Mouse (Mus musculus): ENCODE results near the gene Fryl. TPM values are rescaled to one million over a fixed set of nuclear protein-coding genes. Genes with fewer than 3 reads are reported as not detected.
"Not testable (repeated sequence)": the region's sequence is repeated elsewhere in the genome, so short reads cannot be mapped to it uniquely, and the experiment has no call there.

The Fryl gene
- polyA plus RNA-seq, 1 experiment, result 157 TPM

DNA sequence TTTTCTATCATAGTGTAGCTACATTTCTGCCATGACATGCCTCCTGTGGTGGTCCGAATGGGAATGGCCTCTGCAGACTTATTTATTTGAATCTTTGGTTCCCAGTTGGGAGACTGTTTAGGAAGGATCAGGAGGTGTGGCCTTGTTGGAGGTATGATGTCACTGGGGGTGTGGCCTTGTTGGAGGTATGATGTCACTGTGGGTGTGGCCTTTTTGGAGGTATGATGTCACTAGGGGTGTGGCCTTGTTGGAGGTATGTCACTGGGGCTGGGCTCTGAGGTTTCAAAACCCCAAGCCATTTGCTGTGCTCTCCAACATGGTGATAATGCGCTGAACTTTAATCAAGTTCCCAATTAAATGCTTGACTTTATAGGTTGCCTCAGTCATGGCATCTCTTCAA is 212.4 kb downstream of the Fryl start:
- Histone ChIP-seq H3K4me1 (ENCODE audit: control insufficient read depth, insufficient read depth, low read length) (no peaks in the 10 kb centered on the region), H3K4me3 (replicated peaks; ENCODE audit: control insufficient read depth, low read depth, low read length) (no peak overlapping the region), H3K27ac (ENCODE audit: control insufficient read depth, insufficient read depth, low read depth, low read length, poor library complexity) (no peak overlapping the region)
- WGBS, result 95% methylated on average over 2 of the region's 2 CpGs
- TF ChIP-seq POLR2A (IDR thresholded peaks at IDR 0.05; ENCODE audit: borderline replicate concordance, control insufficient read depth, low read depth, low read length) (no peak), CTCF (IDR thresholded peaks at IDR 0.05; ENCODE audit: control insufficient read depth, insufficient read depth, low read length) (no peak)

DNA sequence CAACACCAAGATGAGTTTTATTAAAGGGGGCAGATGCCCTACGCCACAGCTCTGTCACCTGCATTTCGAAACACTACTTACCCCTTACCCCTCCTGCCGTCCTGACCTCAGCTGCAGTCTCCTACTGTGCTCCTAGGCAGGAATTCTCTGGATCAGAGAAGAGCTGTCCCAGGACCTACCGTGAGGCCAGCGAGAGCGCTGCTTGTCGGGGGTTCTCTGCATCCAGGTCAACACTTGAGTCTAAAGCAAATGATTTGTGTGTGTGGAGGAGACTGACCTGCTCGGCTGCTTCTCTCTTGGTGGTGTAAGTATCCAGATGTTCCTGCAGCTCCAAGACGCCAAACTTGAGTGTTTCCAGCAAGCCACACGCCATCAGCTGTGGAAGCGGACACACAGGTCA is 223.9 kb downstream of the Fryl start:
- TF ChIP-seq POLR2A (IDR thresholded peaks at IDR 0.05; ENCODE audit: borderline replicate concordance, control insufficient read depth, low read depth, low read length) (no peak), CTCF (IDR thresholded peaks at IDR 0.05; ENCODE audit: control insufficient read depth, insufficient read depth, low read length) (no peak)
- Histone ChIP-seq H3K4me3 (replicated peaks; ENCODE audit: control insufficient read depth, low read depth, low read length) (no peak overlapping the region), H3K4me1 (ENCODE audit: control insufficient read depth, insufficient read depth, low read length) (no peaks in the 10 kb centered on the region), H3K27ac (ENCODE audit: control insufficient read depth, insufficient read depth, low read depth, low read length, poor library complexity) (no peak overlapping the region)
- 95% methylated on average over 11 of the region's 11 CpGs for WGBS

DNA sequence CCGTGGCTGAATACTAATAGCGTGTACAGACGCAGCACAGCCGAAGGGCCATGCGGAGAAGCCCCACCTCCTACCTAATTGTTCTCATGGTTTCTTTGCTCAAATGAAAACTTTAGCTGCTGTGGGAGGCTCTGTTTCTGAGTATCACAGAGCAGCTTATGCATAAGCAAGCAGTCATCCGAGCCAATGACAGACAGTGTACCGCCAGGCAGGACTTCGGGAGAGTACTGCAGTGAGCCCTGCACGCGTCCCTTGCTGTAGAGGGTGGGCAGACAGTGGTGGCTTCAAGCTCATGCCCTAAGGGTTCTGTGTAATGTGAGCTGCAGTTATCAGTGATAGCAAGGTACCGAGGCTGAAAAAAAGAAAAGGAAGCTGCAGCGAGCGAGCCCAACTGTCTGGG is 227.8 kb downstream of the Fryl start:
- no peak overlapping the region for H3K4me3 ChIP-seq (replicated peaks; ENCODE audit: control insufficient read depth, low read depth, low read length)
- no peak overlapping the region for H3K27ac ChIP-seq (ENCODE audit: control insufficient read depth, insufficient read depth, low read depth, low read length, poor library complexity)
- 86% methylated on average over 13 of the region's 13 CpGs for WGBS
- no peaks in the 10 kb centered on the region for H3K4me1 ChIP-seq (ENCODE audit: control insufficient read depth, insufficient read depth, low read length)
- TF ChIP-seq POLR2A (IDR thresholded peaks at IDR 0.05; ENCODE audit: borderline replicate concordance, control insufficient read depth, low read depth, low read length) (no peak), CTCF (IDR thresholded peaks at IDR 0.05; ENCODE audit: control insufficient read depth, insufficient read depth, low read length) (no peak)

DNA sequence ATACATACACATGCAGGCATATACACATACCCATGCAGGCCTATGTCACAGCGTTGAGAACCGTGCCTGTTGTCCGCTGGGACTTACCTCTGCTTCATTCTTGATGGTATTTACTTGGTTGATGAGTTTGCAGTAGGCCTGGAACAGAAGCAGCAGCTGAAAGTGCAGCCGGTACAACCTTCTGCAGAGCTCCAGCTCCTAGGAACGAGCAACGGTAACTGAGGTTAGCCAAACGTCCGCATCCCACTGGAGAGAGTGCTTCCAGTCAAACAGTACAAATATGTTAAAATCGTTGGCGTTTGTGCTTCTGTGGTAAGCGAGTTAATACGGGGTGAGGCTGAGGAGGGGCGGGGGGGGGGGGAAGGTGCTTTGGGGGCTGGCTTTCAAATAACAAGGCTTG is 232.6 kb downstream of the Fryl start:
- WGBS, result 94% methylated on average over 13 of the region's 13 CpGs
- Histone ChIP-seq H3K27ac (ENCODE audit: control insufficient read depth, insufficient read depth, low read depth, low read length, poor library complexity) (no peak overlapping the region), H3K4me3 (replicated peaks; ENCODE audit: control insufficient read depth, low read depth, low read length) (no peak overlapping the region), H3K4me1 (ENCODE audit: control insufficient read depth, insufficient read depth, low read length) (no peaks in the 10 kb centered on the region)
- TF ChIP-seq CTCF (IDR thresholded peaks at IDR 0.05; ENCODE audit: control insufficient read depth, insufficient read depth, low read length) (no peak), POLR2A (IDR thresholded peaks at IDR 0.05; ENCODE audit: borderline replicate concordance, control insufficient read depth, low read depth, low read length) (no peak)

DNA sequence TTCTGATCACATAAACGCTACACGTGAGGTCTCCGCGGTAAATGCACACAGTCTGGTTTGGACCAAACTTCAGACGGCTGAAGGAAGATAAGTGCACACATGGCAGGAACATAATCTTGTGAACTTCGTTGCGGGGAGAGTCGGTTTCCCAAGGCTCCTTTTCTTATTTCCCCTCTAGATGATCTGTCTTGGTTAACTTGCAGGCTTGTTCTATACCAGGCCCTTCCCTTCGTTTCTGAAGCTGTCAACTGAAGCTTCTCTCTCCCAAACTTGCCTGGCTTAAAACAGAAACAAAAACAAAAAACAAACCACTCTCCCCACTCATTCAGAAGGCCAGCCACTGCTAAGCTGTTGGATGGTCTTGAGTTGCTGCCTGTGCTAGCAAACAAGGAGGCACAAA is 241.7 kb downstream of the Fryl start:
- no peak overlapping the region for H3K4me3 ChIP-seq (replicated peaks; ENCODE audit: control insufficient read depth, low read depth, low read length)
- no peak overlapping the region for H3K27ac ChIP-seq (ENCODE audit: control insufficient read depth, insufficient read depth, low read depth, low read length, poor library complexity)
- 53% methylated on average over 9 of the region's 9 CpGs for WGBS
- no peak for TF ChIP-seq CTCF (IDR thresholded peaks at IDR 0.05; ENCODE audit: control insufficient read depth, insufficient read depth, low read length)
- no peak for TF ChIP-seq POLR2A (IDR thresholded peaks at IDR 0.05; ENCODE audit: borderline replicate concordance, control insufficient read depth, low read depth, low read length)
- no peaks in the 10 kb centered on the region for H3K4me1 ChIP-seq (ENCODE audit: control insufficient read depth, insufficient read depth, low read length)

DNA sequence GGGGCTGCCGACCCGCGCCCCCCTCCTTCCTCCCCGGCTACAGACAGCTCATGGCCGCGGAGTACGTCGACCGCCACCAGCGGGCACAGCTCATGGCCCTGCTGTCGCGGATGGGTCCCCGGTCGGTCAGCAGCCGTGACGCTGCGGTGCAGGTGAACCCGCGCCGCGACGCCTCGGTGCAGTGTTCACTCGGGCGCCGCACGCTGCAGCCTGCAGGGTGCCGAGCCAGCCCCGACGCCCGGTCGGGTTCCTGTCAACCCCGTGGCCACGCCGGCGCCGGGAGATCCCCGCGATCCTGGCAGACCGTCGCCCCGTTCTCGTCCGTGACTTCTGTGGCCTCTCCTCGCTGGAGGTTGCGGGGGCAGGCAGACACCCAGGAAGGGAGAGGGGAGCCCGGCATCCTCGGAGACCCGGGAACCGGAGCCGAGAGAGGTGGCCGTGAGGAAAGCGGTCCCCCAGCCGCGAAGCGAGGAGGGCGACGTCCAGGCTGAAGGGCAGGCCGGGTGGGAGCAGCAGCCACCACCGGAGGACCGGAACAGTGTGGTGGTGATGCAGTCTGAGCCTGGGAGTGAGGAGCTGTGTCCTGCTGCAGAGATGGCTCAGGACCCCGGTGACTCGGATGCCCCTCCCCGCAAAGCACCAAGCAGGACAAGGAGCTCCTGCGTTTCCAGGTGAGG is 242.7 kb downstream of the Fryl start:
- H3K4me3 ChIP-seq (replicated peaks; ENCODE audit: control insufficient read depth, low read depth, low read length); H3K4me1 ChIP-seq (ENCODE audit: control insufficient read depth, insufficient read depth, low read length): not testable (repeated sequence)
- peak overlapping the region; percentile 21; the same call in 1 of the 2 replicates for H3K27ac ChIP-seq (ENCODE audit: control insufficient read depth, insufficient read depth, low read depth, low read length, poor library complexity)
- 4% methylated on average over 56 of the region's 65 CpGs for WGBS

DNA sequence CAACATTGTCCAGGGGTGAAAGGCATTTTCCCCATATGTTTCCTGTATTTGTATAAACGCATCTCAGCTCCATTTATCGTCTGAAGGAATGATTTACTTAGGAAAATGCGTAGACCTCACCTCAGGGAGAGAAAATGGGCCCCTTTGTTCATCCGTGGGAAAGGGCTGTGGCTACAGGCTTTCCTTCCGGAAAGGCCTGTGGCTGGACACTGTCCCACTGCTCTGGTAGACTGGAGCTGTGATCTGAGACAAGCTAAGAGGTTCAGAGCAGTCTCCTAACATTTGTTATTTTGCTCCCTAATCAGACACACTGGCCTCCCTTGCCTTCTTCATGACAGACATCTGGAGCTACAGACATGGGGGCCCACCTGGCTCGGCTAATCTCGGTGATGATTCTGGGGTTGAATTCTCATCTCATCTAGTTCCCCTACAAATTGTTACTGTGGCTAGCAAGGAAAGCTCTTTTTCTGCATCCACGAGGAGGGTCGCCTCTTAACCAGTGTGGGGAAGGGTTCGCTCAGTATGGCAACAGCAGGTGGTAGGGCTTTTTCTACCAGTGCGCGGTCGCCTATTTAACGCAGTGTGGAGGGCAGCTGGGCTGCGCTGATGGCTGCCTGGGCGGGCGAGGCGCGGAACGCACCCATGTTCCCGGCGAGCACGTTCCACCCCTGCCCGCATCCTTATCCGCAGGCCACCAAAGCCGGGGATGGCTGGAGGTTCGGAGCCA is 243.4 kb downstream of the Fryl start:
- 20% methylated on average over 23 of the region's 27 CpGs for WGBS
- not testable (repeated sequence) for H3K4me1 ChIP-seq (ENCODE audit: control insufficient read depth, insufficient read depth, low read length); H3K4me3 ChIP-seq (replicated peaks; ENCODE audit: control insufficient read depth, low read depth, low read length); H3K27ac ChIP-seq (ENCODE audit: control insufficient read depth, insufficient read depth, low read depth, low read length, poor library complexity)

DNA sequence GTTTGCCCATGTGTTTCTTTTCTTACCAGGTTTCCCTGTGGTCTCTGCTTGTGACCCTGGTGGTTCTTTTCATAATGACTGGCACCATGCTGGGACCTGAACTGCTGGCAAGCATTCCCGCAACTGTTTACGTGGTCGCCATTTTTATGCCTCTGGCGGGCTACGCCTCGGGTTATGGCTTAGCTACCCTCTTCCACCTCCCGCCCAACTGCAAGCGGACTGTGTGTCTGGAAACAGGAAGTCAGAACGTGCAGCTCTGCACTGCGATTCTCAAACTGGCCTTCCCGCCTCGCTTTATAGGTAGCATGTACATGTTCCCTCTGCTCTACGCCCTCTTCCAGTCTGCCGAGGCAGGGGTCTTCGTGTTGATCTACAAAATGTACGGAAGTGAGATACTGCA is 244.6 kb downstream of the Fryl start:
- H3K4me3 ChIP-seq (replicated peaks; ENCODE audit: control insufficient read depth, low read depth, low read length); H3K4me1 ChIP-seq (ENCODE audit: control insufficient read depth, insufficient read depth, low read length); H3K27ac ChIP-seq (ENCODE audit: control insufficient read depth, insufficient read depth, low read depth, low read length, poor library complexity): not testable (repeated sequence)
- WGBS, result 68% methylated on average over 16 of the region's 16 CpGs

DNA sequence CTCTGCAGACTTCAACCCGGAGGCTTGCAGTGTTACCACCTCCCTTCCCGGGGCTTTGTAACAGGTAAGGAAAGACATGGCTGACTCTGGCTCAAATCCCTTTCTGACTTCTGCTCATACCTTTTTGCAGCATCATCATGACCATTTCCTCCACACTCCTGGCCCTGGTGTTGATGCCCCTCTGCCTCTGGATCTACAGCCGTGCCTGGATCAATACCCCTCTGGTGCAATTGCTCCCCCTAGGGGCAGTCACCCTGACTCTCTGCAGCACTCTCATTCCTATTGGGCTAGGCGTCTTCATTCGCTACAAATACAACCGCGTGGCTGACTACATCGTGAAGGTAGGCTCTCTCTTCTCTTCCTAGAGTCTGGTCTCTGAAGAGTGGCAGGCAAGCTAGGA is 248.2 kb downstream of the Fryl start:
- H3K27ac ChIP-seq (ENCODE audit: control insufficient read depth, insufficient read depth, low read depth, low read length, poor library complexity); H3K4me1 ChIP-seq (ENCODE audit: control insufficient read depth, insufficient read depth, low read length); H3K4me3 ChIP-seq (replicated peaks; ENCODE audit: control insufficient read depth, low read depth, low read length): not testable (repeated sequence)
- 43% methylated on average over 8 of the region's 8 CpGs for WGBS
- peak; percentile 48; the same call in 1 of the 2 replicates for TF ChIP-seq CTCF (IDR thresholded peaks at IDR 0.05; ENCODE audit: control insufficient read depth, insufficient read depth, low read length)

All from bone marrow, adult 2 months (tissue).